Mouse (Mus musculus) neural tube, embryonic 14.5 days (tissue): ENCODE measurements around the gene Col24a1. TPM values are rescaled to one million over a fixed set of nuclear protein-coding genes. Genes with fewer than 3 reads are reported as not detected.

Experiments used
- ATAC-seq: fragments of 200-750 bp; cut with Nextera tagmentation; 2 replicates; pipeline ENCODE4 v1.8.0; 2017; ENCODE audit warnings: low read depth, mild to moderate bottlenecking, moderate TSS enrichment, moderate library complexity
- H3K27ac ChIP-seq: fragments of 300-500 bp; sonication (generic); 2 replicates; pipeline ENCODE4 v1.5.1; 2014; ENCODE audit warnings: low read depth, mild to moderate bottlenecking, control low read depth, low read length, moderate library complexity, mixed read lengths
- H3K27me3 ChIP-seq: fragments of 300-500 bp; sonication (generic); 2 replicates; pipeline ENCODE4 v1.6.1; 2014; ENCODE audit warnings: low read length; ENCODE audit not compliant: control insufficient read depth, insufficient read depth
- H3K36me3 ChIP-seq: fragments of 300-500 bp; sonication (generic); 2 replicates; pipeline ENCODE4 v1.6.1; 2014; ENCODE audit warnings: low read length, mixed read lengths; ENCODE audit not compliant: control insufficient read depth, insufficient read depth
- H3K4me1 ChIP-seq: fragments of 300-500 bp; sonication (generic); 2 replicates; pipeline ENCODE4 v1.6.1; 2014; ENCODE audit warnings: low read length; ENCODE audit not compliant: control insufficient read depth, insufficient read depth
- H3K4me2 ChIP-seq: fragments of 300-500 bp; sonication (generic); 2 replicates; pipeline ENCODE4 v1.6.1; 2014; ENCODE audit warnings: mild to moderate bottlenecking, low read depth, low read length, control low read depth
- H3K4me3 ChIP-seq: fragments of 300-500 bp; sonication (generic); 2 replicates; pipeline ENCODE4 v1.5.1; 2014; ENCODE audit warnings: low read depth, low read length, control low read depth, mixed read lengths
- H3K9ac ChIP-seq: fragments of 300-500 bp; sonication (generic); replicated peaks from 2 replicates; pipeline ENCODE4 v1.6.1; 2014; ENCODE audit warnings: low read depth, mild to moderate bottlenecking, control low read depth, low read length, mixed read lengths
- H3K9me3 ChIP-seq: fragments of 300-500 bp; sonication (generic); 2 replicates; pipeline ENCODE4 v1.6.1; 2016; ENCODE audit warnings: low read length; ENCODE audit not compliant: control insufficient read depth
- WGBS: fragments of 180-500 bp; shearing (Covaris S2); extraction: QIAGEN DNeasy Blood & Tissue Kit; methylation state at CpG from one replicate; pipeline ENCODE4 v1.1.7; 2014; 5-methylcytosine and 5-hydroxymethylcytosine counted together
- polyA plus RNA-seq: library from polyadenylated mRNA; unstranded; fragments of >200 nt; fragmentation: Nextera tagmentation; extraction: Ambion mirVana; gene quantifications from 2 replicates; pipeline ENCODE4 v1.2.1, GENCODE M21; 2014

Gene Col24a1
- polyA plus RNA-seq, 1 experiment from 2014 or later = 0.94 TPM

GRCm38 (mm10) chr3:145463731-145464130 lies 171.5 kb downstream of the Col24a1 start:
- 40% methylated on average over 2 of the region's 2 CpGs for whole genome bisulfite sequencing
- Histone ChIP-seq H3K27me3 (no peaks in the 10 kb centered on the region), H3K4me1 (no peaks in the 10 kb centered on the region), H3K4me2 (no peak overlapping the region), H3K4me3 (no peak overlapping the region), H3K9ac (no peak overlapping the region), H3K9me3 (no peaks in the 10 kb centered on the region), H3K36me3 (no peaks in the 10 kb centered on the region), H3K27ac (no peak overlapping the region)
- ATAC-seq = peak; percentile 72; the same call in 1 of the 2 replicates

GRCm38 (mm10) chr3:145471094-145471493 lies 178.8 kb downstream of the Col24a1 start:
- H3K4me3 ChIP-seq = no peak overlapping the region
- H3K27ac ChIP-seq = no peak overlapping the region
- H3K36me3 ChIP-seq = no peaks in the 10 kb centered on the region
- 78% methylated on average over 4 of the region's 4 CpGs for WGBS
- no peak for ATAC-seq
- H3K4me2 ChIP-seq = no peak overlapping the region
- no peaks in the 10 kb centered on the region for H3K9me3 ChIP-seq
- no peak overlapping the region for H3K9ac ChIP-seq
- H3K27me3 ChIP-seq = no peaks in the 10 kb centered on the region
- H3K4me1 ChIP-seq = no peaks in the 10 kb centered on the region

- WGBS = 53% methylated on average over 7 of the region's 7 CpGs
- no peak for ATAC-seq
- Histone ChIP-seq H3K27ac (no peak overlapping the region), H3K4me3 (no peak overlapping the region), H3K36me3 (no peaks in the 10 kb centered on the region), H3K9ac (no peak overlapping the region), H3K4me1 (no peaks in the 10 kb centered on the region), H3K9me3 (no peaks in the 10 kb centered on the region), H3K27me3 (no peaks in the 10 kb centered on the region), H3K4me2 (no peak overlapping the region)
Observed at GRCm38 (mm10) chr3:145474163-145474562, 181.9 kb downstream of the Col24a1 start.

GRCm38 (mm10) chr3:145476634-145477033 lies 184.4 kb downstream of the Col24a1 start:
- no peak overlapping the region for H3K27ac ChIP-seq
- 84% methylated on average over 3 of the region's 3 CpGs for WGBS
- no peak for ATAC-seq
- H3K9me3 ChIP-seq = no peaks in the 10 kb centered on the region
- no peak overlapping the region for H3K9ac ChIP-seq
- no peaks in the 10 kb centered on the region for H3K4me1 ChIP-seq
- no peak overlapping the region for H3K4me2 ChIP-seq
- no peaks in the 10 kb centered on the region for H3K36me3 ChIP-seq
- H3K27me3 ChIP-seq = no peaks in the 10 kb centered on the region
- H3K4me3 ChIP-seq = no peak overlapping the region

- H3K9me3 ChIP-seq = no peaks in the 10 kb centered on the region
- no peaks in the 10 kb centered on the region for H3K4me1 ChIP-seq
- no peak for ATAC-seq
- H3K36me3 ChIP-seq = no peaks in the 10 kb centered on the region
- no peak overlapping the region for H3K9ac ChIP-seq
- WGBS = 88% methylated on average over 11 of the region's 11 CpGs
- H3K4me2 ChIP-seq = no peak overlapping the region
- no peak overlapping the region for H3K4me3 ChIP-seq
- H3K27ac ChIP-seq = no peak overlapping the region
- H3K27me3 ChIP-seq = no peaks in the 10 kb centered on the region
Observed at GRCm38 (mm10) chr3:145477074-145477473, 184.8 kb downstream of the Col24a1 start.

GRCm38 (mm10) chr3:145478446-145478845 lies 186.2 kb downstream of the Col24a1 start:
- Histone ChIP-seq H3K27ac (no peak overlapping the region), H3K9ac (no peak overlapping the region), H3K9me3 (no peaks in the 10 kb centered on the region), H3K4me1 (no peaks in the 10 kb centered on the region), H3K27me3 (no peaks in the 10 kb centered on the region), H3K4me3 (no peak overlapping the region), H3K36me3 (no peaks in the 10 kb centered on the region), H3K4me2 (no peak overlapping the region)
- ATAC-seq = no peak
- 52% methylated on average over 5 of the region's 5 CpGs for WGBS

GRCm38 (mm10) chr3:145490279-145490678 lies 198.0 kb downstream of the Col24a1 start:
- Histone ChIP-seq H3K9me3 (no peaks in the 10 kb centered on the region), H3K27me3 (no peaks in the 10 kb centered on the region), H3K36me3 (no peaks in the 10 kb centered on the region), H3K4me3 (no peak overlapping the region), H3K27ac (no peak overlapping the region), H3K4me2 (no peak overlapping the region), H3K9ac (no peak overlapping the region), H3K4me1 (no peaks in the 10 kb centered on the region)
- 91% methylated on average over 1 of the region's 1 CpGs for WGBS
- no peak for ATAC-seq

- no peak overlapping the region for H3K4me3 ChIP-seq
- ATAC-seq = no peak
- H3K4me1 ChIP-seq = no peaks in the 10 kb centered on the region
- no peak overlapping the region for H3K27ac ChIP-seq
- no peaks in the 10 kb centered on the region for H3K27me3 ChIP-seq
- no peaks in the 10 kb centered on the region for H3K36me3 ChIP-seq
- H3K4me2 ChIP-seq = no peak overlapping the region
- no peaks in the 10 kb centered on the region for H3K9me3 ChIP-seq
- WGBS = 82% methylated on average over 3 of the region's 3 CpGs
- H3K9ac ChIP-seq = no peak overlapping the region
Observed at GRCm38 (mm10) chr3:145491326-145491725, 199.1 kb downstream of the Col24a1 start.

- no peak overlapping the region for H3K4me2 ChIP-seq
- no peaks in the 10 kb centered on the region for H3K36me3 ChIP-seq
- WGBS = 83% methylated on average over 3 of the region's 3 CpGs
- no peak overlapping the region for H3K9ac ChIP-seq
- no peak overlapping the region for H3K27ac ChIP-seq
- no peaks in the 10 kb centered on the region for H3K27me3 ChIP-seq
- H3K4me3 ChIP-seq = no peak overlapping the region
- H3K9me3 ChIP-seq = no peaks in the 10 kb centered on the region
- ATAC-seq = no peak
- no peaks in the 10 kb centered on the region for H3K4me1 ChIP-seq
Observed at GRCm38 (mm10) chr3:145498127-145498526, 205.9 kb downstream of the Col24a1 start.

GRCm38 (mm10) chr3:145498893-145499292 lies 206.6 kb downstream of the Col24a1 start:
- WGBS = 93% methylated on average over 6 of the region's 6 CpGs
- Histone ChIP-seq H3K9ac (no peak overlapping the region), H3K27ac (no peak overlapping the region), H3K9me3 (no peaks in the 10 kb centered on the region), H3K27me3 (no peaks in the 10 kb centered on the region), H3K4me2 (no peak overlapping the region), H3K36me3 (no peaks in the 10 kb centered on the region), H3K4me1 (no peaks in the 10 kb centered on the region), H3K4me3 (no peak overlapping the region)
- no peak for ATAC-seq
